Mouse (Mus musculus) MEL (cell line): Measurements from ENCODE around the gene Tsc22d4. TPM values are rescaled to one million over a fixed set of nuclear protein-coding genes. Genes with fewer than 3 reads are reported as not detected.

ENCODE experiments used
- DNase-seq: peaks from one replicate; pipeline ENCODE4 v3.0.0; 2011; ENCODE audit warnings: low read depth, low spot score
- H3K27ac ChIP-seq: 2 replicates; pipeline ENCODE4 v1.5.1; 2012; ENCODE audit warnings: low read depth, mild to moderate bottlenecking, control low read depth, low read length, moderate library complexity; ENCODE audit not compliant: control insufficient read depth
- H3K27me3 ChIP-seq, 2 experiments: fragments of 150-350 bp in 1 of 2; sonication (generic) in 1 of 2; 2 replicates each; pipeline ENCODE4 v1.6.1; 2012; ENCODE audit warnings: low read length in 2 of 2, mild to moderate bottlenecking in 2 of 2, improper control_type of control experiment in 1 of 2, moderate library complexity in 1 of 2; ENCODE audit not compliant: insufficient read depth in 2 of 2, control insufficient read depth in 1 of 2
- H3K36me3 ChIP-seq, 2 experiments: 2 replicates each; pipeline ENCODE4 v1.6.1; 2012 to 2014; ENCODE audit warnings: low read length in 2 of 2, improper control_type of control experiment in 1 of 2, inconsistent platforms in 1 of 2, mild to moderate bottlenecking in 1 of 2; ENCODE audit not compliant: insufficient read depth in 2 of 2, control insufficient read depth in 1 of 2
- H3K4me1 ChIP-seq, 2 experiments: fragments of 150-350 bp in 1 of 2; sonication (generic) in 1 of 2; 2 replicates each; pipeline ENCODE4 v1.6.1; 2012; ENCODE audit warnings: low read length in 2 of 2, improper control_type of control experiment in 1 of 2, mild to moderate bottlenecking in 1 of 2; ENCODE audit not compliant: insufficient read depth in 2 of 2, control insufficient read depth in 1 of 2
- H3K4me3 ChIP-seq, 2 experiments: fragments of 150-350 bp in 1 of 2; sonication (generic) in 1 of 2; 2 replicates each; pipeline ENCODE4 v1.5.1; 2012; ENCODE audit warnings: low read depth in 2 of 2, low read length in 2 of 2, mild to moderate bottlenecking in 2 of 2, moderate library complexity in 2 of 2, control low read depth in 1 of 2, improper control_type of control experiment in 1 of 2; ENCODE audit not compliant: control insufficient read depth in 1 of 2, insufficient read depth in 1 of 2
- H3K79me2 ChIP-seq: 2 replicates; pipeline ENCODE4 v1.6.1; 2012; ENCODE audit warnings: mild to moderate bottlenecking, low read length, moderate library complexity; ENCODE audit not compliant: control insufficient read depth, poor library complexity, insufficient read depth
- H3K9ac ChIP-seq: 2 replicates; pipeline ENCODE4 v1.6.1; 2012; ENCODE audit warnings: low read depth, mild to moderate bottlenecking, control low read depth, low read length, moderate library complexity; ENCODE audit not compliant: control insufficient read depth, poor library complexity, severe bottlenecking
- H3K9me3 ChIP-seq: fragments of 150-350 bp; sonication (generic); replicated peaks from 2 replicates; pipeline ENCODE4 v1.6.1; 2012; ENCODE audit warnings: mild to moderate bottlenecking, low read length, improper control_type of control experiment, moderate library complexity; ENCODE audit not compliant: insufficient read depth
- CTCF ChIP-seq, 3 experiments: IDR thresholded peaks in 2 of 3; conservative IDR thresholded peaks in 1 of 3; 2 replicates each; pipeline ENCODE4 v1.5.1; 2011 to 2012; ENCODE audit warnings: low read length in 3 of 3, low read depth in 2 of 3, mild to moderate bottlenecking in 2 of 3, improper control_type of control experiment in 1 of 3, inconsistent platforms in 1 of 3, mixed read lengths in 1 of 3, moderate library complexity in 1 of 3; ENCODE audit not compliant: control insufficient read depth in 1 of 3, insufficient read depth in 1 of 3, poor library complexity in 1 of 3, severe bottlenecking in 1 of 3
- GABPA ChIP-seq: IDR thresholded peaks from 2 replicates; pipeline ENCODE4 v1.6.1; 2012; ENCODE audit warnings: low read depth, mild to moderate bottlenecking, inconsistent platforms, low read length, improper control_type of control experiment, moderate library complexity
- HCFC1 ChIP-seq: IDR thresholded peaks from 2 replicates; pipeline ENCODE4 v1.6.1; 2012; ENCODE audit warnings: low read depth, mild to moderate bottlenecking, inconsistent platforms, low read length, improper control_type of control experiment, moderate library complexity
- KAT2A ChIP-seq: conservative IDR thresholded peaks from 2 replicates; pipeline ENCODE4 v1.6.1; 2012; ENCODE audit warnings: low read depth, low read length, improper control_type of control experiment, inconsistent platforms
- MAZ ChIP-seq: IDR thresholded peaks from 2 replicates; pipeline ENCODE4 v1.6.1; 2012; ENCODE audit warnings: low read depth, mild to moderate bottlenecking, inconsistent platforms, low read length, improper control_type of control experiment
- MEF2A ChIP-seq: IDR thresholded peaks from 2 replicates; pipeline ENCODE4 v1.6.1; 2014; ENCODE audit warnings: low read depth, mild to moderate bottlenecking, inconsistent platforms, low read length, improper control_type of control experiment; ENCODE audit not compliant: poor library complexity, insufficient replicate concordance, severe bottlenecking; ENCODE audit errors: extremely low read depth
- MXI1 ChIP-seq: IDR thresholded peaks from 2 replicates; pipeline ENCODE4 v1.6.1; 2011; ENCODE audit warnings: mild to moderate bottlenecking, low read depth, low read length, improper control_type of control experiment
- MYC ChIP-seq: IDR thresholded peaks from 2 replicates; pipeline ENCODE4 v1.6.1; 2011; ENCODE audit warnings: low read depth, mild to moderate bottlenecking, low read length, improper control_type of control experiment, moderate library complexity
- NELFE ChIP-seq: IDR thresholded peaks from 2 replicates; pipeline ENCODE4 v1.6.1; 2011; ENCODE audit warnings: low read depth, low read length, improper control_type of control experiment
- NRF1 ChIP-seq: IDR thresholded peaks from 2 replicates; pipeline ENCODE4 v1.6.1; 2014; ENCODE audit warnings: low read depth, mild to moderate bottlenecking, inconsistent platforms, low read length, improper control_type of control experiment, moderate library complexity; ENCODE audit not compliant: poor library complexity, insufficient read depth, severe bottlenecking
- POLR2AphosphoS2 ChIP-seq: IDR thresholded peaks from 2 replicates; pipeline ENCODE4 v1.6.1; 2011; ENCODE audit warnings: low read length, improper control_type of control experiment
- RAD21 ChIP-seq: IDR thresholded peaks from 2 replicates; pipeline ENCODE4 v1.6.1; 2011; ENCODE audit warnings: mild to moderate bottlenecking, low read depth, low read length, improper control_type of control experiment
- RCOR1 ChIP-seq: IDR thresholded peaks from 2 replicates; pipeline ENCODE4 v1.6.1; 2012; ENCODE audit warnings: low read depth, mild to moderate bottlenecking, inconsistent platforms, low read length, improper control_type of control experiment
- UBTF ChIP-seq: IDR thresholded peaks from 2 replicates; pipeline ENCODE4 v1.6.1; 2012; ENCODE audit warnings: low read depth, mild to moderate bottlenecking, inconsistent platforms, low read length, improper control_type of control experiment, moderate library complexity, borderline replicate concordance; ENCODE audit not compliant: insufficient read depth
- USF1 ChIP-seq: IDR thresholded peaks from 2 replicates; pipeline ENCODE4 v1.6.1; 2014; ENCODE audit warnings: low read depth, mild to moderate bottlenecking, inconsistent platforms, low read length, improper control_type of control experiment, moderate library complexity
- USF2 ChIP-seq, 2 experiments: IDR thresholded peaks; 2 replicates each; pipeline ENCODE4 v1.6.1; 2011 to 2012; ENCODE audit warnings: improper control_type of control experiment in 2 of 2, low read length in 2 of 2, borderline replicate concordance in 1 of 2, inconsistent platforms in 1 of 2, low read depth in 1 of 2, mild to moderate bottlenecking in 1 of 2; ENCODE audit not compliant: insufficient read depth in 1 of 2
- ZMIZ1 ChIP-seq: IDR thresholded peaks from 2 replicates; pipeline ENCODE4 v1.6.1; 2012; ENCODE audit warnings: low read depth, mild to moderate bottlenecking, inconsistent platforms, low read length, improper control_type of control experiment, moderate library complexity
- ZNF384 ChIP-seq: IDR thresholded peaks from 2 replicates; pipeline ENCODE4 v1.6.1; 2012; ENCODE audit warnings: low read depth, mild to moderate bottlenecking, inconsistent platforms, low read length, improper control_type of control experiment
- polyA plus RNA-seq, 2 experiments: library from polyadenylated mRNA; stranded (reverse) in 1 of 2; unstranded in 1 of 2; fragments of >175 nt in 1 of 2; fragments of >200 nt in 1 of 2; gene quantifications; 2 replicates each; pipeline versions ENCODE4 v1.2.1 to v1.2.4; 2012; ENCODE audit warnings: low replicate concordance in 2 of 2, low read depth in 1 of 2; ENCODE audit not compliant: insufficient read length in 2 of 2, insufficient read depth in 1 of 2, missing spikeins in 1 of 2
- total RNA-seq: library from RNA; depleted of rRNA; stranded (reverse); fragments of 300-350 nt; gene quantifications from 2 replicates; pipeline ENCODE4 v1.2.3, GENCODE M21; 2012

Gene Tsc22d4
- total and polyA plus RNA-seq, 3 experiments = 58.3 to 203 TPM; not detected in 1

DNA sequence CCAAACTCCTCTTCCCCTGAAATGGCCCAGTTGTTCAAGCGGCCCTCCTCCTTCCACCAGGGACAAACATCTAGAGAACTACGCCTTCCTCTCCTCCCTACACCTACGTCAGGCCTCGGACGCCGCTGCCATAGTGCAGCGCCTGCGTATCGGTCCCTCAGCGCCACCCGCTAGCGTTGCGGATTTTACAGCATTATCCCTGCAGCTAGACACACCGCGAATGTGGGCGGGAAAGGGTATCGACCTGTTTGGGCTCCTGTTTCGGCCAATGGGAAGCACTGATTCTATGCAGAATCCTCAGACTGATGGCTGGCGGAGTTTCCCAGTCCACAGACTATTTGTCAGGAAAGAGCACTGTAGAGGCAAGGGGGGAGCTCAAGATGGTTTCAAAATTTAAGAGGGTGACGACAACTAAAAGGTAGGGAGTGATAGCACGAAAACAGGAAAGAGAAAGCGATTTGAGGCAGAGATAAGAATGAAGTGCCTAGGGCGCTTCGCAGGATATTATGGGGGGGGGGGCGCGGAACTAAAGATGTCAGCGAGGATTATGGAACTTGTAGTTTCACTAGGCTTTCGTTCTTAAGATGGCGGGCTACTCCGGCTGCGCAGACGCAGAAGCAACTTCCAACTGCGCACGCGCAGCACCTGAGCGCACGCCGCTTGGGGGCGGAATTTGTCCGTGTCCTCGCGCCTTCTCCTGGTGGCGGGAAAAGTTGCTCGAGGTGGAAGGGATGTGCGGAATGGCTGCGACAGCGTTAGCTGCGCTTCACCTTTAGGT lies 41.8 kb downstream of the Tsc22d4 start, which contains the start of the genes Mepce and Zcwpw1 (continued):
- TF ChIP-seq RAD21 (peak; percentile 24; the same call in 1 of the 2 replicates), POLR2AphosphoS2 (no peak), ZMIZ1 (no peak; the same call in none of the 2 replicates), UBTF (no peak), NELFE (peak; percentile 44), GABPA (no peak), USF2 (IDR thresholded peaks at IDR 0.05; ENCODE audit: borderline replicate concordance in 1 of 2, insufficient read depth in 1 of 2, low read depth in 1 of 2, low read length in 2 of 2) (no peak), RCOR1 (peak; percentile 76; the same call in 1 of the 2 replicates), ZNF384 (no peak), USF1 (peak; percentile 48), NRF1 (peak; percentile 96), KAT2A (peak; percentile 79; the same call in 1 of the 2 replicates)
- TF ChIP-seq, all 39 proteins: peak for 23

DNA sequence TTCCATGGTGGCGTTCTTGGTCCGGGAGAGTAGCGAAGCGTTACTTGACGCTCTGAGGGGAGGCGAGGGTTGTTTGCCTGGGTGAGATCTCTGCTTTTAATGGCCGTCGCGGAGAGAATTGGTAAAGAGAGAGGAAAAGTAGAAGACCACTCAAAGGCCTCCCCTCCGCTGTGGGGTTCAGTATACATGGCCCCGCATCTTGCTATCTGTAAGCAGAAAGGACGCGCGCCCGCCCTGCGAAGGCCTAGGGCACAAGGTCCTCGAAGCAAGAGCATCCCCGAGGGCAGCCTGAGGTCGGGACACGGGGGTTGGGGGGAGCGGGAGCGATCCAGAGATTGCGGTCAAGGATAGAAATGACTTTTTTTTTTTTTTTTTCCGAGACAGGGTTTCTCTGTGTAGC lies 42.6 kb downstream of the Tsc22d4 start:
- no peak for TF ChIP-seq MEF2A
- no peak for TF ChIP-seq POLR2AphosphoS2
- no peak for TF ChIP-seq HCFC1
- TF ChIP-seq MYC = no peak
- no peak for TF ChIP-seq CTCF (IDR thresholded peaks at IDR 0.05 in 2 of 3, conservative IDR thresholded peaks at IDR 0.05 in 1 of 3; ENCODE audit: control insufficient read depth in 1 of 3, insufficient read depth in 1 of 3, low read depth in 2 of 3, low read length in 3 of 3, poor library complexity in 1 of 3, severe bottlenecking in 1 of 3)
- TF ChIP-seq USF1 = no peak
- no peak for TF ChIP-seq ZMIZ1
- no peak for TF ChIP-seq MAZ
- no peak for TF ChIP-seq MXI1
- H3K27me3 ChIP-seq = no peaks in the 10 kb centered on the region
- peaks cover 0 to 15% of the 10 kb centered on the region in 2 experiments; a peak in 2 of 4 replicates for H3K36me3 ChIP-seq
- H3K79me2 ChIP-seq = peaks cover 31% of the 10 kb centered on the region
- no peak overlapping the region for H3K27ac ChIP-seq
- no peak overlapping the region for H3K4me3 ChIP-seq
- DNase-seq = no peak
- peaks cover 0 to 22% of the 10 kb centered on the region in 2 experiments; a peak in 2 of 4 replicates for H3K4me1 ChIP-seq
- H3K9ac ChIP-seq = no peak overlapping the region
- H3K9me3 ChIP-seq = no peaks in the 10 kb centered on the region
